Mouse (Mus musculus): ENCODE results near the gene Ccdc92b. TPM values are rescaled to one million over a fixed set of nuclear protein-coding genes. Genes with fewer than 3 reads are reported as not detected.
A peak's percentile ranks its signal among the peaks of the same experiment; 100 is the strongest.

The Ccdc92b gene
- polyA plus RNA-seq, 1 experiment from 2014 or later, result 0.38 TPM

DNA sequence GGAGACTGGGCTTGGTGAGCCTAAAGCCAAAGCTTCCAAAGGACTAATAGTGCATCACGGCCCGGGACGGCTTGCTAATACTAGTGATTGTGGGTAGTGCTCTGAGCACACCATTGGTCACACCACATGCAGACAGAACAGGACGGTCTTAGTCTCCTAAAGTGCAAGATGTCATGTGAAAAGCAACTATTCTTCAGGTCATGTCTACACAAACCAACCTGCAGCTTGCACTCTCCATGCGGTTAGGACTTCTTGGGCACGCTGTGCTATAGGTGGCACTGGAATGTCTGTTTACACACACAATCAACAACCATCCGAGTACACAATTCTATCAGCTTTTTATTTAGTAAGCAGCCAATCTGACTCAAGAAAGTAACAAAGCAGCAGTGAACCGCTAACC is 55.3 kb downstream of the Ccdc92b start:
- no peak overlapping the region for H3K27ac ChIP-seq
- H3K4me3 ChIP-seq (replicated peaks), result no peak overlapping the region
- no peaks in the 10 kb centered on the region for H3K27me3 ChIP-seq
- ATAC-seq (replicated peaks; ENCODE audit: low FRiP score), result no peak
- H3K4me2 ChIP-seq, result no peak overlapping the region
- WGBS, result 94% methylated on average over 8 of the region's 8 CpGs
- H3K9me3 ChIP-seq (replicated peaks), result no peaks in the 10 kb centered on the region
- H3K9ac ChIP-seq, result no peak overlapping the region
- H3K4me1 ChIP-seq, result no peaks in the 10 kb centered on the region
- H3K36me3 ChIP-seq, result peaks cover 67% of the 10 kb centered on the region

DNA sequence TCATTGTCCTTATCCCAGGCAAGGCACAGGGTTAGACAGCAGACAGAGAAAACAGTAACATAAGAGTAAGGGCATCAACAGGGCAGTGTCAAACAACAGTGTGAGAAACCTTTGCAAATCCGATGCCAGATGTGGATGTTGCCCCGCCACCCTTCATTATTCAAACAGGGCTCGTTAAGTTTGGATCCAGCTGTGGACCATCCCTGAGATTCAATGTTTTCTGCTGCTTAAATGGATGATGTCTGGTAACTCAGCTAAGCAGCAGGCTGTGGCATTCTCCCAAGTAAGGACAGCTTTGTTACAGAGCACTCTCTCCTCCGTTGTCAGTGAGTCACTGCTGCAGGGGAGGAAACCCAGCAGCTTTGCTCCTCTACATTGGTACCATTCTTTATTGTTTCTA is 55.8 kb downstream of the Ccdc92b start:
- Histone ChIP-seq H3K36me3 (peaks cover 68% of the 10 kb centered on the region), H3K4me2 (no peak overlapping the region), H3K27ac (0 out of 2 replicates have a peak overlapping the region, but pooled peaks have one; percentile 4), H3K4me1 (no peaks in the 10 kb centered on the region), H3K9ac (no peak overlapping the region), H3K4me3 (replicated peaks) (no peak overlapping the region), H3K9me3 (replicated peaks) (no peaks in the 10 kb centered on the region), H3K27me3 (no peaks in the 10 kb centered on the region)
- no peak for ATAC-seq (replicated peaks; ENCODE audit: low FRiP score)
- WGBS, result 88% methylated on average over 4 of the region's 4 CpGs

Other genes starting within 250 kb of the Ccdc92b start
- gene Rap1gap2, start 8.7 kb upstream of the Ccdc92b start, polyA plus RNA-seq (2015; fragmentation: Nextera tagmentation; extraction: Ambion mirVana), result 5.8 and 6.4 TPM in 2 replicates
- 33.8 and 39.4 TPM in 2 replicates for gene Cluh, start 29.9 kb downstream of the Ccdc92b start, polyA plus RNA-seq (2015; fragmentation: Nextera tagmentation; extraction: Ambion mirVana)
- 42.0 and 50.1 TPM in 2 replicates for gene Pafah1b1, start 105.1 kb downstream of the Ccdc92b start, polyA plus RNA-seq (2015; fragmentation: Nextera tagmentation; extraction: Ambion mirVana)
- 54.8 and 55.4 TPM in 2 replicates for gene Mettl16, start 151.2 kb downstream of the Ccdc92b start, polyA plus RNA-seq (2015; fragmentation: Nextera tagmentation; extraction: Ambion mirVana)
- 5.0 and 5.7 TPM in 2 replicates for gene Mnt, start 211.3 kb downstream of the Ccdc92b start, polyA plus RNA-seq (2015; fragmentation: Nextera tagmentation; extraction: Ambion mirVana)

Measured in kidney, embryonic 15.5 days (tissue).